Mouse (Mus musculus) embryonic facial prominence, embryonic 11.5 days (tissue): ENCODE results near the gene Mrc1. TPM values are rescaled to one million over a fixed set of nuclear protein-coding genes. Genes with fewer than 3 reads are reported as not detected.

Source experiments
- microRNA counts: library from miRNA; unstranded; fragments of <30 nt; microRNA quantifications from one replicate; lab custom pipeline; 2016
- microRNA-seq: library from miRNA; unstranded; fragments of <30 nt; microRNA quantifications from one replicate; pipeline ENCODE4, GENCODE M21; 2016; ENCODE audit warnings: borderline number of aligned reads
- polyA plus RNA-seq: library from polyadenylated mRNA; unstranded; fragments of >200 nt; fragmentation: Nextera tagmentation; extraction: Ambion mirVana; gene quantifications from 2 replicates; pipeline ENCODE4 v1.2.1, GENCODE M21; 2014

The Mrc1 gene
- polyA plus RNA-seq, 1 experiment from 2014 or later, result 3.9 TPM

MicroRNAs within 50 kb of the gene (microRNA counts, 519-probe panel; counts per million panel counts)
- microRNA mmu-miR-511 (lab: Ali Mortazavi, UCI), result not detected

Small RNA genes lying within 50 kb of the gene (microRNA-seq; reads per million reads assigned to microRNA genes)
- not detected for gene Mir511

Other genes starting within 250 kb of the Mrc1 start
- 45.4 and 48.4 TPM in 2 replicates for gene Hacd1, start 173.3 kb upstream of the Mrc1 start, polyA plus RNA-seq
- 86.1 and 98.1 TPM in 2 replicates for gene Stam, start 155.3 kb upstream of the Mrc1 start, polyA plus RNA-seq
- gene Tmem236, start 54.9 kb upstream of the Mrc1 start, polyA plus RNA-seq, result 0.06 and 0.11 TPM in 2 replicates
- 0.17 and 0.20 TPM in 2 replicates for gene Slc39a12, start 158.9 kb downstream of the Mrc1 start, polyA plus RNA-seq